Mouse (Mus musculus): ENCODE measurements at regions not wholly inside any gene's neighbourhood (a gene's known extent, or its start where the extent isn't known, plus 50 kb on each side); places are given as distances from the start of the nearest gene placed in this dataset.

- H3K9me3 ChIP-seq: no peaks in the 10 kb centered on the region
- H3K4me3 ChIP-seq: no peak overlapping the region
- no peak overlapping the region for H3K9ac ChIP-seq
- 84% methylated on average over 5 of the region's 5 CpGs for WGBS
- no peaks in the 10 kb centered on the region for H3K36me3 ChIP-seq
- H3K4me1 ChIP-seq (replicated peaks): no peaks in the 10 kb centered on the region
- no peak overlapping the region for H3K27ac ChIP-seq (replicated peaks)
- no peaks in the 10 kb centered on the region for H3K27me3 ChIP-seq
- H3K4me2 ChIP-seq: no peak overlapping the region
- no peak for ATAC-seq (ENCODE audit: low read depth)
Measured at GRCm38 (mm10) chr5:4593638-4594381, 164.0 kb downstream of the Fzd1 start.

GRCm38 (mm10) chr5:4591721-4592120, 166.1 kb downstream of the Fzd1 start:
- no peaks in the 10 kb centered on the region for H3K4me1 ChIP-seq (replicated peaks)
- no peaks in the 10 kb centered on the region for H3K36me3 ChIP-seq
- H3K9me3 ChIP-seq: no peaks in the 10 kb centered on the region
- H3K27me3 ChIP-seq: no peaks in the 10 kb centered on the region
- WGBS: 85% methylated on average over 1 of the region's 1 CpGs
- no peak overlapping the region for H3K9ac ChIP-seq
- H3K4me3 ChIP-seq: no peak overlapping the region
- no peak overlapping the region for H3K4me2 ChIP-seq
- no peak for ATAC-seq (ENCODE audit: low read depth)
- H3K27ac ChIP-seq (replicated peaks): no peak overlapping the region

- H3K4me2 ChIP-seq: no peak overlapping the region
- 93% methylated on average over 1 of the region's 1 CpGs for WGBS
- ATAC-seq (ENCODE audit: low read depth): no peak
- no peaks in the 10 kb centered on the region for H3K36me3 ChIP-seq
- H3K9ac ChIP-seq: no peak overlapping the region
- H3K27me3 ChIP-seq: no peaks in the 10 kb centered on the region
- H3K4me3 ChIP-seq: no peak overlapping the region
- H3K27ac ChIP-seq (replicated peaks): no peak overlapping the region
- H3K9me3 ChIP-seq: no peaks in the 10 kb centered on the region
- H3K4me1 ChIP-seq (replicated peaks): no peaks in the 10 kb centered on the region
Measured at GRCm38 (mm10) chr5:4582702-4583475, 174.9 kb downstream of the Fzd1 start.

GRCm38 (mm10) chr5:4580185-4580839, 177.5 kb downstream of the Fzd1 start:
- H3K4me2 ChIP-seq: no peak overlapping the region
- ATAC-seq (ENCODE audit: low read depth): no peak
- H3K27me3 ChIP-seq: no peaks in the 10 kb centered on the region
- no peaks in the 10 kb centered on the region for H3K4me1 ChIP-seq (replicated peaks)
- H3K36me3 ChIP-seq: no peaks in the 10 kb centered on the region
- no peak overlapping the region for H3K9ac ChIP-seq
- H3K9me3 ChIP-seq: no peaks in the 10 kb centered on the region
- H3K4me3 ChIP-seq: no peak overlapping the region
- WGBS: 84% methylated on average over 8 of the region's 8 CpGs
- H3K27ac ChIP-seq (replicated peaks): no peak overlapping the region

- Histone ChIP-seq H3K27me3 (no peaks in the 10 kb centered on the region), H3K4me3 (no peak overlapping the region), H3K27ac (replicated peaks) (no peak overlapping the region), H3K9ac (no peak overlapping the region), H3K9me3 (no peaks in the 10 kb centered on the region), H3K36me3 (no peaks in the 10 kb centered on the region), H3K4me2 (no peak overlapping the region), H3K4me1 (replicated peaks) (no peaks in the 10 kb centered on the region)
- WGBS: 71% methylated on average over 3 of the region's 3 CpGs
- ATAC-seq (ENCODE audit: low read depth): no peak
Measured at GRCm38 (mm10) chr5:4578856-4579255, 179.0 kb downstream of the Fzd1 start.

GRCm38 (mm10) chr5:4577179-4577578, 180.7 kb downstream of the Fzd1 start:
- Histone ChIP-seq H3K4me3 (no peak overlapping the region), H3K36me3 (no peaks in the 10 kb centered on the region), H3K9me3 (no peaks in the 10 kb centered on the region), H3K4me1 (replicated peaks) (no peaks in the 10 kb centered on the region), H3K9ac (no peak overlapping the region), H3K27ac (replicated peaks) (no peak overlapping the region), H3K27me3 (no peaks in the 10 kb centered on the region), H3K4me2 (no peak overlapping the region)
- WGBS: 88% methylated on average over 6 of the region's 6 CpGs
- ATAC-seq (ENCODE audit: low read depth): no peak

GRCm38 (mm10) chr5:4563862-4564261, 194.0 kb downstream of the Fzd1 start:
- WGBS: 75% methylated on average over 6 of the region's 6 CpGs
- no peak overlapping the region for H3K9ac ChIP-seq
- no peaks in the 10 kb centered on the region for H3K4me1 ChIP-seq (replicated peaks)
- 0 out of 2 replicates have a peak, but pooled peaks cover under 1% of the 10 kb centered on the region for H3K9me3 ChIP-seq
- no peaks in the 10 kb centered on the region for H3K36me3 ChIP-seq
- no peak overlapping the region for H3K4me2 ChIP-seq
- H3K27ac ChIP-seq (replicated peaks): no peak overlapping the region
- no peak for ATAC-seq (ENCODE audit: low read depth)
- H3K4me3 ChIP-seq: no peak overlapping the region
- H3K27me3 ChIP-seq: no peaks in the 10 kb centered on the region

GRCm38 (mm10) chr5:4561661-4562060, 196.2 kb downstream of the Fzd1 start:
- ATAC-seq (ENCODE audit: low read depth): no peak
- Histone ChIP-seq H3K4me3 (no peak overlapping the region), H3K27me3 (no peaks in the 10 kb centered on the region), H3K9ac (no peak overlapping the region), H3K36me3 (no peaks in the 10 kb centered on the region), H3K27ac (replicated peaks) (no peak overlapping the region), H3K4me1 (replicated peaks) (no peaks in the 10 kb centered on the region), H3K9me3 (0 out of 2 replicates have a peak, but pooled peaks cover 6% of the 10 kb centered on the region), H3K4me2 (no peak overlapping the region)
- WGBS: 65% methylated on average over 8 of the region's 8 CpGs

GRCm38 (mm10) chr5:4561139-4561470, 196.7 kb downstream of the Fzd1 start:
- H3K4me3 ChIP-seq: no peak overlapping the region
- no peak overlapping the region for H3K4me2 ChIP-seq
- WGBS: 77% methylated on average over 4 of the region's 4 CpGs
- H3K4me1 ChIP-seq (replicated peaks): no peaks in the 10 kb centered on the region
- no peaks in the 10 kb centered on the region for H3K36me3 ChIP-seq
- no peak overlapping the region for H3K27ac ChIP-seq (replicated peaks)
- H3K27me3 ChIP-seq: no peaks in the 10 kb centered on the region
- ATAC-seq (ENCODE audit: low read depth): no peak
- H3K9ac ChIP-seq: no peak overlapping the region
- H3K9me3 ChIP-seq: 0 out of 2 replicates have a peak, but pooled peaks cover 6% of the 10 kb centered on the region

- no peak overlapping the region for H3K4me3 ChIP-seq
- ATAC-seq (ENCODE audit: low read depth): no peak
- H3K36me3 ChIP-seq: no peaks in the 10 kb centered on the region
- 0 out of 2 replicates have a peak, but pooled peaks cover 6% of the 10 kb centered on the region for H3K9me3 ChIP-seq
- 81% methylated on average over 7 of the region's 7 CpGs for WGBS
- no peaks in the 10 kb centered on the region for H3K4me1 ChIP-seq (replicated peaks)
- H3K4me2 ChIP-seq: no peak overlapping the region
- H3K27ac ChIP-seq (replicated peaks): no peak overlapping the region
- H3K9ac ChIP-seq: no peak overlapping the region
- no peaks in the 10 kb centered on the region for H3K27me3 ChIP-seq
Measured at GRCm38 (mm10) chr5:4560370-4561138, 197.3 kb downstream of the Fzd1 start.

GRCm38 (mm10) chr5:4554972-4555371, 202.9 kb downstream of the Fzd1 start:
- H3K27ac ChIP-seq (replicated peaks): no peak overlapping the region
- H3K9ac ChIP-seq: no peak overlapping the region
- no peaks in the 10 kb centered on the region for H3K36me3 ChIP-seq
- no peaks in the 10 kb centered on the region for H3K4me1 ChIP-seq (replicated peaks)
- H3K27me3 ChIP-seq: no peaks in the 10 kb centered on the region
- no peak overlapping the region for H3K4me2 ChIP-seq
- peaks cover 6% of the 10 kb centered on the region; the same call in 1 of the 2 replicates for H3K9me3 ChIP-seq
- WGBS: 62% methylated on average over 2 of the region's 2 CpGs
- no peak for ATAC-seq (ENCODE audit: low read depth)
- H3K4me3 ChIP-seq: no peak overlapping the region

GRCm38 (mm10) chr5:4538572-4538971, 219.3 kb downstream of the Fzd1 start:
- Histone ChIP-seq H3K36me3 (no peaks in the 10 kb centered on the region), H3K4me1 (replicated peaks) (no peaks in the 10 kb centered on the region), H3K27ac (replicated peaks) (no peak overlapping the region), H3K4me2 (no peak overlapping the region), H3K27me3 (no peaks in the 10 kb centered on the region), H3K9ac (no peak overlapping the region), H3K9me3 (no peaks in the 10 kb centered on the region), H3K4me3 (no peak overlapping the region)
- 45% methylated on average over 6 of the region's 6 CpGs for WGBS
- ATAC-seq (ENCODE audit: low read depth): peak; percentile 50; the same call in 1 of the 2 replicates

Data from neural tube, embryonic 13.5 days (tissue).